Mouse (Mus musculus): ENCODE data around the gene 4931406C07Rik.

- TF ChIP-seq POLR2A (IDR thresholded peaks at IDR 0.05; ENCODE audit: control insufficient read depth, extremely low read depth, insufficient read depth, low read length, poor library complexity): no peak
- TF ChIP-seq CTCF (IDR thresholded peaks at IDR 0.05; ENCODE audit: borderline replicate concordance, control insufficient read depth, extremely low read depth, insufficient read depth, low read length, poor library complexity): no peak
Observed at GRCm38 (mm10) chr9:15307257-15307656, 1.0 kb upstream of the 4931406C07Rik start.
